Mouse (Mus musculus) intestine, embryonic 14.5 days (tissue): ENCODE measurements at regions not wholly inside any gene's neighbourhood (a gene's known extent, or its start where the extent isn't known, plus 50 kb on each side); places are given as distances from the start of the nearest gene placed in this dataset.

ENCODE experiments used
- ATAC-seq: fragments of 200-750 bp; cut with Nextera tagmentation; replicated peaks from 2 replicates; pipeline ENCODE4 v1.8.0; 2017; ENCODE audit warnings: low read depth, moderate number of reproducible peaks, moderate TSS enrichment, moderate library complexity; ENCODE audit not compliant: low FRiP score, low TSS enrichment
- DNase-seq: peaks from one replicate; pipeline ENCODE4 v3.0.0-alpha.2; 2018; ENCODE audit warnings: low spot score
- H3K27ac ChIP-seq: fragments of 300-500 bp; sonication (generic); 2 replicates; pipeline ENCODE4 v1.5.1; 2014; ENCODE audit warnings: low read depth, mild to moderate bottlenecking, control low read depth
- H3K27me3 ChIP-seq: fragments of 300-500 bp; sonication (generic); replicated peaks from 2 replicates; pipeline ENCODE4 v1.6.1; 2014; ENCODE audit warnings: low read length, control low read depth; ENCODE audit not compliant: control insufficient read depth, insufficient read depth
- H3K36me3 ChIP-seq: fragments of 300-500 bp; sonication (generic); 2 replicates; pipeline ENCODE4 v1.6.1; 2014; ENCODE audit warnings: low read length, control low read depth; ENCODE audit not compliant: control insufficient read depth, insufficient read depth
- H3K4me1 ChIP-seq: fragments of 300-500 bp; sonication (generic); replicated peaks from 2 replicates; pipeline ENCODE4 v1.6.1; 2014; ENCODE audit warnings: low read length, control low read depth, mixed read lengths; ENCODE audit not compliant: control insufficient read depth, insufficient read depth
- H3K4me2 ChIP-seq: fragments of 300-500 bp; sonication (generic); 2 replicates; pipeline ENCODE4 v1.6.1; 2014; ENCODE audit warnings: low read length
- H3K4me3 ChIP-seq: fragments of 300-500 bp; sonication (generic); 2 replicates; pipeline ENCODE4 v1.5.1; 2014; ENCODE audit warnings: low read depth, low read length, control low read depth, mixed read lengths
- H3K9ac ChIP-seq: fragments of 300-500 bp; sonication (generic); 2 replicates; pipeline ENCODE4 v1.6.1; 2014; ENCODE audit warnings: mild to moderate bottlenecking, low read length
- H3K9me3 ChIP-seq: fragments of 300-500 bp; sonication (generic); 2 replicates; pipeline ENCODE4 v1.6.1; 2016; ENCODE audit warnings: low read length, control low read depth; ENCODE audit not compliant: control insufficient read depth
- WGBS: fragments of 180-500 bp; shearing (Covaris S2); extraction: QIAGEN DNeasy Blood & Tissue Kit; methylation state at CpG from one replicate; pipeline ENCODE4 v1.1.7; 2014; 5-methylcytosine and 5-hydroxymethylcytosine counted together

DNA sequence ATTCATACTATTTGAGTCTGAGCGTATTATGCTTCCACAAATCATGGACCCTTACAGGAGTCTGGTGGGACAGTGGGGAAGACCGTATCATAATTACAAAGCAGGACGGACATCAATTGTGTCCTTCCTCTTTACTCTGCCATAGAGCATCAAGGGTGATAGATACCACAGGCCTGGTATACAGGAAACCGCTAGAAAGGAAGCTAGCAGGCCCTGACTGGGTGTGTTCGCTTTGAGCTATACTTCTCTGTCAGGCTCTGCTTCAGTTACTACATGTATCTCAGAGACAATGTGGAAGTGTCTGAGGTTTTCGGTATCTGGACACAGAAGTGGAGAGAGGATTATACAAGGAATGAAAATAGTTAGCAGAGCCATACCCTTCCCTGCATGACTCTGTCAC is 59.0 kb upstream of the Prok2 start:
- no peaks in the 10 kb centered on the region for H3K27me3 ChIP-seq
- no peaks in the 10 kb centered on the region for H3K36me3 ChIP-seq
- 70% methylated on average over 6 of the region's 6 CpGs for WGBS
- no peak overlapping the region for H3K4me3 ChIP-seq
- no peak overlapping the region for H3K27ac ChIP-seq
- H3K4me1 ChIP-seq: no peaks in the 10 kb centered on the region
- H3K9ac ChIP-seq: no peak overlapping the region
- H3K9me3 ChIP-seq: no peaks in the 10 kb centered on the region
- H3K4me2 ChIP-seq: no peak overlapping the region
- DNase-seq (no peak), ATAC-seq (no peak)

DNA sequence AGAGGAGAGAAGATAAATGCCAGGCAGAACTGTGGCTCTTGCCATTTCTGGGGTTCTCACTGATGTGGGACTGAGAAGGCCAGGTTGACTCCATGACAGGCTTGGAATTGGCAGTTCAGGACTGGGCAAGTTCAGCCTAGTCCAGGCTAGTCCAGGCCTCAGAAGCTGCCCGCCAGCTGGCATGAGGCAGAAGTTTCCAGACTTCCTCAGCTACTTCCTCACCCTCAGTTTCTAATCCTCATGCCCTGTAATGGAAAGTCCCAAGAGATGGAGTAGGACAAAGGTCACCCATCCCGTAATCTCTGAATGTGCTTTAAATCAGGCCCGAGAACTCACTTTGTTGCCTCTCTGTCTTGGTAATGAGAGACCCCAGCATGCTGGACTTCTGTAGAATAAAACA is 58.6 kb upstream of the Prok2 start:
- ATAC-seq (no peak), DNase-seq (no peak)
- Histone ChIP-seq H3K27me3 (no peaks in the 10 kb centered on the region), H3K27ac (no peak overlapping the region), H3K9ac (no peak overlapping the region), H3K4me1 (no peaks in the 10 kb centered on the region), H3K9me3 (no peaks in the 10 kb centered on the region), H3K4me3 (no peak overlapping the region), H3K36me3 (no peaks in the 10 kb centered on the region), H3K4me2 (no peak overlapping the region)
- 85% methylated on average over 3 of the region's 3 CpGs for WGBS

DNA sequence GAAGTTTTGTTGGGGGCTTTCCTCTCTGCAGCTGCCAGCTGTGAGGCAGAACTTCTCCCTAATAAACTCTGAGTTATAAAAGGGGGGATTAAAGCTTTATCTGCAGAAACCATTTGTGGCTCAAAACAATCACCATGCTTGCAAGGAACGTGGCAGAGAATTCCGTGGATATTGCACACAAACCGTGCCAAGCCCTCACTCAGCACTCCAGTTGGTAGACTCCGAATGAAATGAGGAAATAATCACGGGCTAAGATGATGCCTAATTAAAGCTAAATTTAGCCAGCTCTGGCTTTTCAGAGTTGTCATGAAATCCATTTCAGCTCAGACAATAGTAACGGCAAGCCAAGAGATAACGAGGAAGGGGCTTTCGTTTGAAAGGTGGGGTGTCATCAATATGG is 58.1 kb upstream of the Prok2 start:
- Histone ChIP-seq H3K9ac (no peak overlapping the region), H3K9me3 (no peaks in the 10 kb centered on the region), H3K27me3 (no peaks in the 10 kb centered on the region), H3K4me1 (no peaks in the 10 kb centered on the region), H3K36me3 (no peaks in the 10 kb centered on the region), H3K4me2 (no peak overlapping the region), H3K27ac (no peak overlapping the region), H3K4me3 (no peak overlapping the region)
- WGBS: 80% methylated on average over 8 of the region's 8 CpGs
- no peak for ATAC-seq
- DNase-seq: no peak

DNA sequence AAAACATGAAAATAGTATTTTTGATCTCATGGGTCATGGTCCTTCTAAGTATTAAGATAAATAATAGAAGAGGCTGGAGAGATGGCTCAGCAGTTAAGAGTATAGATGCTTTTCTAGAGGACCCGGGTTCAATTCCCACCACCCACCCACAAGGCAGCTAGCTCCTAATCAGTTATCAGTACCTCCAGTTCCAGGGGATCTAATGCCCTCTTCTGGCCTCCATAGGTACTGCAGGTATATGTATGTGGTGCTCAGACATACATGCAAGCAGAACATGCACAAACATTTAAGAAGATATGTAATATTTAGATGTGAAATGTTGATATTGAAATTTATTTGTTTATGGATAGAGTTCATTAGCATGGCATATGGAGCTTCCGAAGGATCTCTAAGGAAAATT is 56.8 kb upstream of the Prok2 start:
- DNase-seq (no peak), ATAC-seq (no peak)
- H3K9me3 ChIP-seq: no peaks in the 10 kb centered on the region
- H3K27me3 ChIP-seq: no peaks in the 10 kb centered on the region
- H3K36me3 ChIP-seq: no peaks in the 10 kb centered on the region
- H3K27ac ChIP-seq: no peak overlapping the region
- H3K4me3 ChIP-seq: no peak overlapping the region
- 80% methylated on average over 2 of the region's 2 CpGs for WGBS
- no peak overlapping the region for H3K9ac ChIP-seq
- no peaks in the 10 kb centered on the region for H3K4me1 ChIP-seq
- H3K4me2 ChIP-seq: no peak overlapping the region
